Mouse (Mus musculus) embryonic facial prominence, embryonic 10.5 days (tissue): ENCODE measurements around the gene Ifnl2. TPM values are rescaled to one million over a fixed set of nuclear protein-coding genes. Genes with fewer than 3 reads are reported as not detected.

ENCODE experiments used
- DNase-seq: peaks from one replicate; pipeline ENCODE4 v3.0.0-alpha.2; 2017; ENCODE audit warnings: low spot score
- H3K27ac ChIP-seq: fragments of 300-500 bp; sonication (generic); replicated peaks from 2 replicates; pipeline ENCODE4 v1.5.1; 2016; ENCODE audit warnings: mild to moderate bottlenecking
- H3K27me3 ChIP-seq: fragments of 300-500 bp; sonication (generic); replicated peaks from 2 replicates; pipeline ENCODE4 v1.6.1; 2016; ENCODE audit warnings: low read depth, mild to moderate bottlenecking; ENCODE audit not compliant: poor library complexity, severe bottlenecking
- H3K36me3 ChIP-seq: fragments of 300-500 bp; sonication (generic); replicated peaks from 2 replicates; pipeline ENCODE4 v1.6.1; 2016; ENCODE audit warnings: mild to moderate bottlenecking, moderate library complexity
- H3K4me1 ChIP-seq: fragments of 300-500 bp; sonication (generic); 2 replicates; pipeline ENCODE4 v1.6.1; 2016
- H3K4me3 ChIP-seq: fragments of 300-500 bp; sonication (generic); 2 replicates; pipeline ENCODE4 v1.5.1; 2016; ENCODE audit warnings: mild to moderate bottlenecking, moderate library complexity
- H3K9me3 ChIP-seq: fragments of 300-500 bp; sonication (generic); 2 replicates; pipeline ENCODE4 v1.6.1; 2016; ENCODE audit warnings: mild to moderate bottlenecking
- WGBS: fragments of 180-500 bp; shearing (Covaris S2); methylation state at CpG from one replicate; pipeline ENCODE4 v1.1.7; 2016; 5-methylcytosine and 5-hydroxymethylcytosine counted together
- polyA plus RNA-seq: library from polyadenylated mRNA; unstranded; fragments of >200 nt; fragmentation: Nextera tagmentation; extraction: Ambion mirVana; gene quantifications from 2 replicates; pipeline ENCODE4 v1.2.1, GENCODE M21; 2016

The Ifnl2 gene
- polyA plus RNA-seq, 1 experiment from 2014 or later = not detected

- Histone ChIP-seq H3K27ac (no peak overlapping the region), H3K4me1 (peaks cover 19% of the 10 kb centered on the region), H3K27me3 (peaks cover 29% of the 10 kb centered on the region), H3K9me3 (no peaks in the 10 kb centered on the region), H3K4me3 (no peak overlapping the region), H3K36me3 (no peaks in the 10 kb centered on the region)
- DNase-seq = no peak
- 25% methylated on average over 4 of the region's 4 CpGs for WGBS
Observed at GRCm38 (mm10) chr7:28484192-28484591, 26.1 kb downstream of the Ifnl2 start.

- WGBS = 83% methylated on average over 11 of the region's 11 CpGs
- Histone ChIP-seq H3K4me3 (no peak overlapping the region), H3K27me3 (peaks cover 16% of the 10 kb centered on the region)
Observed at GRCm38 (mm10) chr7:28482854-28483253, 27.4 kb downstream of the Ifnl2 start.

GRCm38 (mm10) chr7:28478854-28479253 is 31.4 kb downstream of the Ifnl2 start:
- Histone ChIP-seq H3K4me3 (no peak overlapping the region), H3K27me3 (0 out of 2 replicates have a peak, but pooled peaks cover 3% of the 10 kb centered on the region), H3K9me3 (no peaks in the 10 kb centered on the region), H3K4me1 (peaks cover 9% of the 10 kb centered on the region), H3K36me3 (no peaks in the 10 kb centered on the region), H3K27ac (no peak overlapping the region)
- 9% methylated on average over 8 of the region's 8 CpGs for WGBS
- peak; percentile 60 for DNase-seq

More at GRCm38 (mm10) chr7:28482854-28483253, 27.4 kb downstream of the Ifnl2 start:
- no peak for DNase-seq
- Histone ChIP-seq H3K4me1 (peaks cover 17% of the 10 kb centered on the region), H3K36me3 (no peaks in the 10 kb centered on the region), H3K27ac (no peak overlapping the region), H3K9me3 (no peaks in the 10 kb centered on the region)

- DNase-seq = no peak
- no peak overlapping the region for H3K4me3 ChIP-seq
- H3K4me1 ChIP-seq = peaks cover 8% of the 10 kb centered on the region
- 86% methylated on average over 5 of the region's 5 CpGs for WGBS
- H3K9me3 ChIP-seq = no peaks in the 10 kb centered on the region
- no peaks in the 10 kb centered on the region for H3K36me3 ChIP-seq
- 0 out of 2 replicates have a peak, but pooled peaks cover 3% of the 10 kb centered on the region for H3K27me3 ChIP-seq
- no peak overlapping the region for H3K27ac ChIP-seq
Observed at GRCm38 (mm10) chr7:28477363-28477762, 32.9 kb downstream of the Ifnl2 start.

GRCm38 (mm10) chr7:28476191-28476590 is 34.1 kb downstream of the Ifnl2 start:
- 87% methylated on average over 6 of the region's 6 CpGs for WGBS
- DNase-seq = no peak
- Histone ChIP-seq H3K4me3 (no peak overlapping the region), H3K27me3 (0 out of 2 replicates have a peak, but pooled peaks cover 6% of the 10 kb centered on the region), H3K4me1 (peaks cover 8% of the 10 kb centered on the region), H3K27ac (no peak overlapping the region), H3K9me3 (no peaks in the 10 kb centered on the region), H3K36me3 (no peaks in the 10 kb centered on the region)

- H3K4me3 ChIP-seq = peak overlapping the region; percentile 67
- DNase-seq = peak; percentile 84
- H3K36me3 ChIP-seq = peaks cover 34% of the 10 kb centered on the region
- H3K27me3 ChIP-seq = peaks cover 54% of the 10 kb centered on the region
- peaks cover 31% of the 10 kb centered on the region for H3K4me1 ChIP-seq
- under 1% methylated on average over 63 of the region's 63 CpGs for WGBS
- peak overlapping the region; percentile 87 for H3K27ac ChIP-seq
- no peaks in the 10 kb centered on the region for H3K9me3 ChIP-seq
Observed at GRCm38 (mm10) chr7:28467213-28467751, 43.0 kb downstream of the Ifnl2 start.

- Histone ChIP-seq H3K27me3 (peaks cover 54% of the 10 kb centered on the region), H3K27ac (peak overlapping the region; percentile 87), H3K36me3 (peaks cover 39% of the 10 kb centered on the region), H3K4me3 (peak overlapping the region; percentile 67), H3K4me1 (peaks cover 31% of the 10 kb centered on the region), H3K9me3 (no peaks in the 10 kb centered on the region)
- peak; percentile 50 for DNase-seq
- 11% methylated on average over 40 of the region's 40 CpGs for WGBS
Observed at GRCm38 (mm10) chr7:28466721-28467212, 43.5 kb downstream of the Ifnl2 start.

GRCm38 (mm10) chr7:28464416-28465212 is 45.6 kb downstream of the Ifnl2 start:
- no peak overlapping the region for H3K27ac ChIP-seq
- DNase-seq = peak; percentile 53
- peaks cover 60% of the 10 kb centered on the region for H3K36me3 ChIP-seq
- no peaks in the 10 kb centered on the region for H3K9me3 ChIP-seq
- peak overlapping the region; percentile 11; the same call in 1 of the 2 replicates for H3K4me3 ChIP-seq
- peaks cover 46% of the 10 kb centered on the region for H3K27me3 ChIP-seq
- WGBS = 59% methylated on average over 10 of the region's 10 CpGs
- H3K4me1 ChIP-seq = peaks cover 28% of the 10 kb centered on the region

- 92% methylated on average over 2 of the region's 2 CpGs for WGBS
- Histone ChIP-seq H3K4me1 (peaks cover 24% of the 10 kb centered on the region), H3K36me3 (peaks cover 79% of the 10 kb centered on the region), H3K4me3 (no peak overlapping the region), H3K27ac (no peak overlapping the region), H3K9me3 (no peaks in the 10 kb centered on the region), H3K27me3 (peaks cover 32% of the 10 kb centered on the region)
- DNase-seq = no peak
Observed at GRCm38 (mm10) chr7:28462769-28463168, 47.5 kb downstream of the Ifnl2 start.

GRCm38 (mm10) chr7:28460361-28460760 is 49.9 kb downstream of the Ifnl2 start:
- Histone ChIP-seq H3K4me1 (peaks cover 10% of the 10 kb centered on the region; the same call in 1 of the 2 replicates), H3K36me3 (peaks cover 95% of the 10 kb centered on the region), H3K4me3 (no peak overlapping the region), H3K27ac (no peak overlapping the region), H3K9me3 (no peaks in the 10 kb centered on the region), H3K27me3 (peaks cover 8% of the 10 kb centered on the region)
- no peak for DNase-seq
- 95% methylated on average over 5 of the region's 5 CpGs for WGBS
